Mouse (Mus musculus) adrenal gland (tissue): ENCODE measurements at regions not wholly inside any gene's neighbourhood (a gene's known extent, or its start where the extent isn't known, plus 50 kb on each side); places are given as distances from the start of the nearest gene placed in this dataset.

ENCODE experiments used
- intact Hi-C: fragments of 180-260 bp; cut with DNase I; formaldehyde crosslinking; loops from one replicate; pipeline ENCODE4 v1.15.1; 2025

- intact Hi-C loops: no loop called here
Measured at GRCm38 (mm10) chr6:51641965-51642364, 118.3 kb downstream of the Snx10 start.

- intact Hi-C loops: no loop called here
Measured at GRCm38 (mm10) chr6:51648813-51649212, 125.1 kb downstream of the Snx10 start.

GRCm38 (mm10) chr6:51653753-51654152 lies 130.1 kb downstream of the Snx10 start:
- intact Hi-C loops: no loop called here

- intact Hi-C loops: no loop called here
Measured at GRCm38 (mm10) chr6:51654991-51655390, 131.3 kb downstream of the Snx10 start.

- intact Hi-C loops: no loop called here
Measured at GRCm38 (mm10) chr6:51656078-51656477, 132.4 kb downstream of the Snx10 start.

GRCm38 (mm10) chr6:51656883-51657640 lies 133.4 kb downstream of the Snx10 start:
- intact Hi-C loops: no loop called here

GRCm38 (mm10) chr6:51658360-51658759 lies 134.7 kb downstream of the Snx10 start:
- intact Hi-C loops: no loop called here

- intact Hi-C loops: no loop called here
Measured at GRCm38 (mm10) chr6:51663178-51663577, 139.5 kb downstream of the Snx10 start.

- intact Hi-C loops: no loop called here
Measured at GRCm38 (mm10) chr6:51664049-51664448, 140.3 kb downstream of the Snx10 start.

- intact Hi-C loops: no loop called here
Measured at GRCm38 (mm10) chr6:51667022-51667421, 143.3 kb downstream of the Snx10 start.

GRCm38 (mm10) chr6:51675342-51675945 lies 151.7 kb downstream of the Snx10 start:
- intact Hi-C loops: no loop called here

- intact Hi-C loops: no loop called here
Measured at GRCm38 (mm10) chr6:51677162-51677996, 153.7 kb downstream of the Snx10 start.

GRCm38 (mm10) chr6:51678743-51679142 lies 155.0 kb downstream of the Snx10 start:
- intact Hi-C loops: no loop called here

GRCm38 (mm10) chr6:51680239-51680857 lies 156.6 kb downstream of the Snx10 start:
- intact Hi-C loops: no loop called here

GRCm38 (mm10) chr6:51683131-51683530 lies 159.4 kb downstream of the Snx10 start:
- intact Hi-C loops: no loop called here

- intact Hi-C loops: no loop called here
Measured at GRCm38 (mm10) chr6:51685651-51686287, 162.1 kb downstream of the Snx10 start.

- intact Hi-C loops: no loop called here
Measured at GRCm38 (mm10) chr6:51690795-51691563, 167.3 kb downstream of the Snx10 start.

- intact Hi-C loops: no loop called here
Measured at GRCm38 (mm10) chr6:51693984-51694383, 170.3 kb downstream of the Snx10 start.

- intact Hi-C loops: no loop called here
Measured at GRCm38 (mm10) chr6:51696396-51696795, 172.7 kb downstream of the Snx10 start.

GRCm38 (mm10) chr6:51697754-51698153 lies 174.1 kb downstream of the Snx10 start:
- intact Hi-C loops: no loop called here
